Mouse (Mus musculus): ENCODE data around the gene Il16. TPM values are rescaled to one million over a fixed set of nuclear protein-coding genes. Genes with fewer than 3 reads are reported as not detected.

The Il16 gene
- polyA plus RNA-seq, 1 experiment from 2014 or later = 1.4 TPM

- no peak for ATAC-seq (ENCODE audit: insufficient read depth, low FRiP score, low TSS enrichment)
These were observed 100.0 kb downstream of the Il16 start for GRCm38 (mm10) chr7:83645476-83645875.

GRCm38 (mm10) chr7:83644761-83645160 lies 100.8 kb downstream of the Il16 start:
- DNase-seq (ENCODE audit: low spot score) = no peak
- Histone ChIP-seq H3K4me3 (ENCODE audit: low read depth, low read length) (no peak overlapping the region), H3K9me3 (ENCODE audit: control insufficient read depth, low read length) (no peaks in the 10 kb centered on the region), H3K9ac (ENCODE audit: low read length) (no peak overlapping the region), H3K4me2 (ENCODE audit: low read depth) (no peak overlapping the region), H3K4me1 (ENCODE audit: control insufficient read depth, insufficient read depth, low read length) (no peaks in the 10 kb centered on the region), H3K27ac (ENCODE audit: low read depth, low read length) (no peak overlapping the region), H3K27me3 (ENCODE audit: control insufficient read depth, insufficient read depth, low read length) (no peaks in the 10 kb centered on the region), H3K36me3 (ENCODE audit: control insufficient read depth, insufficient read depth, low read length) (no peaks in the 10 kb centered on the region)
- WGBS = 95% methylated on average over 2 of the region's 2 CpGs
- ATAC-seq (ENCODE audit: insufficient read depth, low FRiP score, low TSS enrichment) = no peak

More at GRCm38 (mm10) chr7:83645476-83645875, 100.0 kb downstream of the Il16 start:
- Histone ChIP-seq H3K27me3 (ENCODE audit: control insufficient read depth, insufficient read depth, low read length) (no peaks in the 10 kb centered on the region), H3K4me3 (ENCODE audit: low read depth, low read length) (no peak overlapping the region), H3K9me3 (ENCODE audit: control insufficient read depth, low read length) (no peaks in the 10 kb centered on the region), H3K36me3 (ENCODE audit: control insufficient read depth, insufficient read depth, low read length) (no peaks in the 10 kb centered on the region), H3K4me1 (ENCODE audit: control insufficient read depth, insufficient read depth, low read length) (no peaks in the 10 kb centered on the region), H3K9ac (ENCODE audit: low read length) (no peak overlapping the region), H3K4me2 (ENCODE audit: low read depth) (no peak overlapping the region), H3K27ac (ENCODE audit: low read depth, low read length) (no peak overlapping the region)
- 84% methylated on average over 5 of the region's 5 CpGs for WGBS
- DNase-seq (ENCODE audit: low spot score) = no peak

- DNase-seq (ENCODE audit: low spot score) (no peak), ATAC-seq (ENCODE audit: insufficient read depth, low FRiP score, low TSS enrichment) (no peak)
- Histone ChIP-seq H3K4me2 (ENCODE audit: low read depth) (no peak overlapping the region), H3K27ac (ENCODE audit: low read depth, low read length) (no peak overlapping the region), H3K27me3 (ENCODE audit: control insufficient read depth, insufficient read depth, low read length) (no peaks in the 10 kb centered on the region), H3K4me1 (ENCODE audit: control insufficient read depth, insufficient read depth, low read length) (no peaks in the 10 kb centered on the region), H3K4me3 (ENCODE audit: low read depth, low read length) (no peak overlapping the region), H3K36me3 (ENCODE audit: control insufficient read depth, insufficient read depth, low read length) (no peaks in the 10 kb centered on the region), H3K9ac (ENCODE audit: low read length) (no peak overlapping the region), H3K9me3 (ENCODE audit: control insufficient read depth, low read length) (no peaks in the 10 kb centered on the region)
- 85% methylated on average over 6 of the region's 6 CpGs for WGBS
These were observed 101.9 kb downstream of the Il16 start for GRCm38 (mm10) chr7:83643581-83643980.

- ATAC-seq (ENCODE audit: insufficient read depth, low FRiP score, low TSS enrichment) (no peak), DNase-seq (ENCODE audit: low spot score) (no peak)
- Histone ChIP-seq H3K27me3 (ENCODE audit: control insufficient read depth, insufficient read depth, low read length) (no peaks in the 10 kb centered on the region), H3K36me3 (ENCODE audit: control insufficient read depth, insufficient read depth, low read length) (no peaks in the 10 kb centered on the region; the same call in 1 of the 2 replicates), H3K9me3 (ENCODE audit: control insufficient read depth, low read length) (no peaks in the 10 kb centered on the region), H3K4me3 (ENCODE audit: low read depth, low read length) (no peak overlapping the region), H3K4me1 (ENCODE audit: control insufficient read depth, insufficient read depth, low read length) (no peaks in the 10 kb centered on the region), H3K4me2 (ENCODE audit: low read depth) (no peak overlapping the region), H3K9ac (ENCODE audit: low read length) (no peak overlapping the region), H3K27ac (ENCODE audit: low read depth, low read length) (no peak overlapping the region)
- 67% methylated on average over 2 of the region's 2 CpGs for WGBS
These were observed 104.4 kb downstream of the Il16 start for GRCm38 (mm10) chr7:83641163-83641562.

- no peak for DNase-seq (ENCODE audit: low spot score)
- 94% methylated on average over 5 of the region's 5 CpGs for WGBS
- H3K9me3 ChIP-seq (ENCODE audit: control insufficient read depth, low read length) = no peaks in the 10 kb centered on the region
- no peaks in the 10 kb centered on the region for H3K27me3 ChIP-seq (ENCODE audit: control insufficient read depth, insufficient read depth, low read length)
- no peak overlapping the region for H3K4me3 ChIP-seq (ENCODE audit: low read depth, low read length)
- no peak overlapping the region for H3K9ac ChIP-seq (ENCODE audit: low read length)
- no peak overlapping the region for H3K4me2 ChIP-seq (ENCODE audit: low read depth)
- ATAC-seq (ENCODE audit: insufficient read depth, low FRiP score, low TSS enrichment) = no peak
- no peak overlapping the region for H3K27ac ChIP-seq (ENCODE audit: low read depth, low read length)
- H3K36me3 ChIP-seq (ENCODE audit: control insufficient read depth, insufficient read depth, low read length) = no peaks in the 10 kb centered on the region; the same call in 1 of the 2 replicates
- H3K4me1 ChIP-seq (ENCODE audit: control insufficient read depth, insufficient read depth, low read length) = no peaks in the 10 kb centered on the region
These were observed 104.9 kb downstream of the Il16 start for GRCm38 (mm10) chr7:83640581-83640980.

- Histone ChIP-seq H3K4me1 (ENCODE audit: control insufficient read depth, insufficient read depth, low read length) (no peaks in the 10 kb centered on the region), H3K27me3 (ENCODE audit: control insufficient read depth, insufficient read depth, low read length) (no peaks in the 10 kb centered on the region), H3K27ac (ENCODE audit: low read depth, low read length) (no peak overlapping the region), H3K9me3 (ENCODE audit: control insufficient read depth, low read length) (no peaks in the 10 kb centered on the region), H3K36me3 (ENCODE audit: control insufficient read depth, insufficient read depth, low read length) (no peaks in the 10 kb centered on the region; the same call in 1 of the 2 replicates), H3K4me3 (ENCODE audit: low read depth, low read length) (no peak overlapping the region), H3K9ac (ENCODE audit: low read length) (no peak overlapping the region), H3K4me2 (ENCODE audit: low read depth) (no peak overlapping the region)
- WGBS = 80% methylated on average over 3 of the region's 3 CpGs
- no peak for ATAC-seq (ENCODE audit: insufficient read depth, low FRiP score, low TSS enrichment)
- DNase-seq (ENCODE audit: low spot score) = no peak
These were observed 106.4 kb downstream of the Il16 start for GRCm38 (mm10) chr7:83639084-83639483.

- H3K4me3 ChIP-seq (ENCODE audit: low read depth, low read length) = no peak overlapping the region
- DNase-seq (ENCODE audit: low spot score) = no peak
- H3K4me1 ChIP-seq (ENCODE audit: control insufficient read depth, insufficient read depth, low read length) = no peaks in the 10 kb centered on the region
- H3K9ac ChIP-seq (ENCODE audit: low read length) = no peak overlapping the region
- H3K27ac ChIP-seq (ENCODE audit: low read depth, low read length) = no peak overlapping the region
- WGBS = 83% methylated on average over 8 of the region's 8 CpGs
- H3K27me3 ChIP-seq (ENCODE audit: control insufficient read depth, insufficient read depth, low read length) = no peaks in the 10 kb centered on the region
- ATAC-seq (ENCODE audit: insufficient read depth, low FRiP score, low TSS enrichment) = no peak
- no peaks in the 10 kb centered on the region; the same call in 1 of the 2 replicates for H3K36me3 ChIP-seq (ENCODE audit: control insufficient read depth, insufficient read depth, low read length)
- H3K9me3 ChIP-seq (ENCODE audit: control insufficient read depth, low read length) = no peaks in the 10 kb centered on the region
- H3K4me2 ChIP-seq (ENCODE audit: low read depth) = no peak overlapping the region
These were observed 107.5 kb downstream of the Il16 start for GRCm38 (mm10) chr7:83637781-83638583.

- Histone ChIP-seq H3K9ac (ENCODE audit: low read length) (no peak overlapping the region), H3K9me3 (ENCODE audit: control insufficient read depth, low read length) (no peaks in the 10 kb centered on the region), H3K4me3 (ENCODE audit: low read depth, low read length) (no peak overlapping the region), H3K36me3 (ENCODE audit: control insufficient read depth, insufficient read depth, low read length) (no peaks in the 10 kb centered on the region; the same call in 1 of the 2 replicates), H3K4me1 (ENCODE audit: control insufficient read depth, insufficient read depth, low read length) (0 out of 2 replicates have a peak, but pooled peaks cover 1% of the 10 kb centered on the region), H3K27ac (ENCODE audit: low read depth, low read length) (no peak overlapping the region), H3K4me2 (ENCODE audit: low read depth) (no peak overlapping the region), H3K27me3 (ENCODE audit: control insufficient read depth, insufficient read depth, low read length) (no peaks in the 10 kb centered on the region)
- WGBS = 88% methylated on average over 8 of the region's 8 CpGs
- ATAC-seq (ENCODE audit: insufficient read depth, low FRiP score, low TSS enrichment) (no peak), DNase-seq (ENCODE audit: low spot score) (no peak)
These were observed 109.1 kb downstream of the Il16 start for GRCm38 (mm10) chr7:83636425-83636824.

- 94% methylated on average over 2 of the region's 2 CpGs for WGBS
- H3K9ac ChIP-seq (ENCODE audit: low read length) = no peak overlapping the region
- H3K4me2 ChIP-seq (ENCODE audit: low read depth) = no peak overlapping the region
- no peaks in the 10 kb centered on the region for H3K27me3 ChIP-seq (ENCODE audit: control insufficient read depth, insufficient read depth, low read length)
- H3K4me1 ChIP-seq (ENCODE audit: control insufficient read depth, insufficient read depth, low read length) = 0 out of 2 replicates have a peak, but pooled peaks cover 3% of the 10 kb centered on the region
- H3K4me3 ChIP-seq (ENCODE audit: low read depth, low read length) = no peak overlapping the region
- ATAC-seq (ENCODE audit: insufficient read depth, low FRiP score, low TSS enrichment) = no peak
- no peak for DNase-seq (ENCODE audit: low spot score)
- no peak overlapping the region for H3K27ac ChIP-seq (ENCODE audit: low read depth, low read length)
- H3K36me3 ChIP-seq (ENCODE audit: control insufficient read depth, insufficient read depth, low read length) = no peaks in the 10 kb centered on the region; the same call in 1 of the 2 replicates
- H3K9me3 ChIP-seq (ENCODE audit: control insufficient read depth, low read length) = no peaks in the 10 kb centered on the region
These were observed 109.8 kb downstream of the Il16 start for GRCm38 (mm10) chr7:83635726-83636125.
